In genomic region chr10:121429981-121430682, GRCm38 (mm10) we compare ENCODE assay signal across 9 mouse cellular contexts. TPM values are rescaled to one million over a fixed set of nuclear protein-coding genes. Genes with fewer than 3 reads are reported as not detected.
DNase-seq lines count a peak whose midpoint lies in the region; ATAC-seq lines count a peak whose summit lies in the region.
"Had no signal": no experiment of that assay in that cellular context is flagged by ENCODE, and none has a peak within 500 bp of the region (broad histone marks: within the 10 kb centered on the region; RNA-seq: fewer than 3 reads in every experiment).

No protein-coding gene starts in this region.

- peaks cover 56% of the 10 kb centered on the region for H3K4me1 ChIP-seq in brown adipose tissue, adult 24 weeks (ENCODE audit: control insufficient read depth, insufficient read depth, insufficient read length, low read length)
- H3K4me1 ChIP-seq in hindbrain, embryonic 11.5 days (replicated peaks; ENCODE audit: control insufficient read depth, insufficient read depth, low read length), result no peaks in the 10 kb centered on the region; the same call in 1 of the 2 replicates
- peaks cover 91% of the 10 kb centered on the region for H3K4me1 ChIP-seq in liver, embryonic 12.5 days

- peak; percentile 51 for DNase-seq in adrenal gland, adult 2 months
- DNase-seq in adrenal gland, adult 8-10 months, result no peak
- DNase-seq in hindbrain, embryonic 11.5 days (ENCODE audit: low spot score), result no peak
- peak; percentile 53 for DNase-seq in thymus, postnatal 25 days
- DNase-seq in cerebellum, adult 8-10 months, result no peak
- no peak for DNase-seq in layer of hippocampus, postnatal 25 days (ENCODE audit: extremely low spot score in 1 of 2, low spot score in 1 of 2)

- no peaks in the 10 kb centered on the region for H3K9me3 ChIP-seq in hindbrain, embryonic 11.5 days (ENCODE audit: control insufficient read depth, low read length)
- no peaks in the 10 kb centered on the region for H3K9me3 ChIP-seq in liver, embryonic 12.5 days (replicated peaks)

- H3K36me3 ChIP-seq in hindbrain, embryonic 11.5 days (ENCODE audit: control insufficient read depth, insufficient read depth, low read length), result no peaks in the 10 kb centered on the region
- H3K36me3 ChIP-seq in liver, embryonic 12.5 days, result no peaks in the 10 kb centered on the region

- no peak overlapping the region for H3K4me2 ChIP-seq in hindbrain, embryonic 11.5 days (replicated peaks; ENCODE audit: low read depth, low read length)
- H3K4me2 ChIP-seq in liver, embryonic 12.5 days, result peak overlapping the region; percentile 58

- peak overlapping the region; percentile 97 for H3K27ac ChIP-seq in brown adipose tissue, adult 24 weeks (replicated peaks; ENCODE audit: low read depth, low read length)
- no peak overlapping the region for H3K27ac ChIP-seq in hindbrain, embryonic 11.5 days (ENCODE audit: low read depth, low read length)
- H3K27ac ChIP-seq in liver, embryonic 12.5 days, result peak overlapping the region; percentile 46

- no peak overlapping the region for H3K9ac ChIP-seq in hindbrain, embryonic 11.5 days (ENCODE audit: low read depth, low read length)
- H3K9ac ChIP-seq in liver, embryonic 12.5 days, result peak overlapping the region; percentile 48

- H3K27me3 ChIP-seq in hindbrain, embryonic 11.5 days (ENCODE audit: control insufficient read depth, insufficient read depth, low read length), result no peaks in the 10 kb centered on the region
- no peaks in the 10 kb centered on the region for H3K27me3 ChIP-seq in liver, embryonic 12.5 days (replicated peaks)

- peak overlapping the region; percentile 45 for H3K4me3 ChIP-seq in brown adipose tissue, adult 24 weeks (ENCODE audit: insufficient read depth, low read depth, low read length)
- no peak overlapping the region for H3K4me3 ChIP-seq in hindbrain, embryonic 11.5 days (ENCODE audit: low read depth, low read length)
- H3K4me3 ChIP-seq in liver, embryonic 12.5 days, result 0 out of 2 replicates have a peak overlapping the region, but pooled peaks have one; percentile 2
- H3K4me3 ChIP-seq: erythroblast, embryonic 14.5 days had no signal

- 35% methylated on average over 14 of the region's 14 CpGs for WGBS in hindbrain, embryonic 11.5 days
- 18% methylated on average over 14 of the region's 14 CpGs for WGBS in liver, embryonic 12.5 days (ENCODE audit: insufficient replicate concordance)

- 0 out of 2 replicates have a peak, but pooled peaks have one; percentile 13 for ATAC-seq in hindbrain, embryonic 11.5 days (ENCODE audit: low FRiP score)
- peak; percentile 19; the same call in 1 of the 2 replicates for ATAC-seq in liver, embryonic 12.5 days

RNA-seq across cellular contexts. Expression of gene Rassf3, which starts 46.0 kb away (rescaled TPM):
- total RNA-seq in adrenal gland, adult 2 months (2021), result 10 to 100 TPM; 32.2 to 50.9 TPM
- 9.2 and 9.3 TPM in 2 replicates for polyA plus RNA-seq in adrenal gland, adult 2 months (2012; rRNA removed)
- 10 to 100 TPM; 36.3 to 54.6 (median 44.0) TPM for total RNA-seq in adrenal gland, adult 8-10 months (2022)
- polyA plus RNA-seq in brown adipose tissue, adult 24 weeks (2012; ENCODE audit: insufficient read depth, insufficient read length, missing spikeins), result 17.3 and 25.1 TPM in 2 replicates
- polyA plus RNA-seq in hindbrain, embryonic 11.5 days (2014; fragmentation: Nextera tagmentation; extraction: Ambion mirVana), result 7.0 and 8.1 TPM in 2 replicates
- polyA plus RNA-seq in liver, embryonic 12.5 days (2016; fragmentation: Nextera tagmentation; extraction: Ambion mirVana), result 12.3 and 12.8 TPM in 2 replicates
- total RNA-seq in layer of hippocampus, postnatal 25 days (2021), result 10 to 100 TPM in 1 of 2 experiments, 1 to 10 TPM in 1; 7.6 to 10.4 TPM

Comparison
In these comparisons a context has a peak if more than half of its experiments do, and no peak if none do; other contexts are left out.
1. DNase-seq: peak in adrenal gland, adult 2 months (single experiment) and thymus, postnatal 25 days (single experiment); none in adrenal gland, adult 8-10 months (single experiment), hindbrain, embryonic 11.5 days (single experiment), cerebellum, adult 8-10 months (single experiment) and layer of hippocampus, postnatal 25 days (0 of 2).